Mouse (Mus musculus) kidney, postnatal 14 days (tissue): ENCODE results near the gene Gyg.
"Not testable (repeated sequence)": the region's sequence is repeated elsewhere in the genome, so short reads cannot be mapped to it uniquely, and the experiment has no call there.

Source experiments
- DNase-seq: peaks from one replicate; pipeline ENCODE4 v3.0.0; 2022; ENCODE audit warnings: mixed read lengths

Gene Gyg

DNA sequence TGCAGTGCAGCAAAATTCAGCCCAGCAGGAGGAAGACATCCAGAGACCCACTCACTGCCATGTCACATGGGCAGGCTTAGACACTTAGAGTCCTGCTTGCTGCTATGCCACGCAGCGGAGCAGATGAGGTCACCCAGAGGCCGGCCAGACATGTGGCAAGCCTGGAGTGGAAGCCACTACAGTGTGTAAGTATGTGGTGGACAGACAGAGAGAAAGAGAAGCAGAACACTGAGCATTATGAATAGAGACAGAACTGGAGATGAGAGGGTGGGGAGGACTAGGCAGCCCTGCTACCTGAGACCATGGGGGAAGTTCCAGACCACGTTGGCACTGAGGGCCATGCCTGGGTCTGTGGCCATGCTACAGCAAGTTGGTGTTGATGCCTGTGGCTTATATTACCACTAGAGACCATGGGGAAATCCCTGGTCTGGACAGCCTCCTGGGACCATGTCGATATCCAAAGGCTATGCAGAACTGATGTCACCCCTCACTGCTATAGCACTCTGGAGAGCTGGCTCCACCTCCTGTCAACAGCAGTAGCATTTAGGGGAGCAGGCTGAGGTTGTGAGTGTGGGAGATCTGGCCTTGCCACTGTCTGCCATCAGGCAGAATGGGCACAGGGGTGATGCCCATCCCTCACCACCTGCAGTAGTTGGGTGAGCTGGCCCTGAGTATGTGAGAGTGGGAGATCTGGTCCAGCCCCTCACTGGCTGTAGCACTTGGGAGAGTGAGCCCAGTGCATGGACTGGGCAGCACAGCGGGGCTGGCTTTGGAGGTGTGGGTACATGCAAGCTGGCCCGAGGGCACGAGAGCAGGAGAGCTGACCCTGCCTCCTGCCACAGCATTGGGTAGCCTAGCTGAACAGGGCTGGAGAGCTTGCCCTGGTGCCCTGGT lies 24.4 kb downstream of the Gyg start:
- no peak for DNase-seq

GRCm38 (mm10) chr3:20129491-20129890 lies 25.6 kb downstream of the Gyg start:
- DNase-seq = no peak

GRCm38 (mm10) chr3:20127047-20127595 lies 28.0 kb downstream of the Gyg start:
- no peak for DNase-seq

- no peak for DNase-seq
Observed at GRCm38 (mm10) chr3:20125604-20126003, 29.5 kb downstream of the Gyg start.

DNA sequence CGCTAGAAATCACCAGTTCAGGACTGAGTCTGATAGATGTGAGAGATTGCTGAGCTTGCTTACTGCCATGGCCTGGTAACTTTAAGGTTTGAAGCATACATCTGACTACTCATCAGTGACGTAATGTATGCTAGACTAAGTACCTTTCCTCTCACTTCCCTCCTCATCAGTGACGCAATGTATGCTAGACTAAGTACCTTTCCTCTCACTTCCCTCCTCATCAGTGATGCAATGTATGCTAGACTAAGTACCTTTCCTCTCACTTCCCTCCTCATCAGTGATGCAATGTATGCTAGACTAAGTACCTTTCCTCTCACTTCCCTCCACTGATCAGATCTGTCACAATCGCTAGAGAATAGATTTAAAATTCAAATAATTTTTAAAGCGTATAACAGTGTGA lies 33.5 kb downstream of the Gyg start:
- not testable (repeated sequence) for DNase-seq

DNA sequence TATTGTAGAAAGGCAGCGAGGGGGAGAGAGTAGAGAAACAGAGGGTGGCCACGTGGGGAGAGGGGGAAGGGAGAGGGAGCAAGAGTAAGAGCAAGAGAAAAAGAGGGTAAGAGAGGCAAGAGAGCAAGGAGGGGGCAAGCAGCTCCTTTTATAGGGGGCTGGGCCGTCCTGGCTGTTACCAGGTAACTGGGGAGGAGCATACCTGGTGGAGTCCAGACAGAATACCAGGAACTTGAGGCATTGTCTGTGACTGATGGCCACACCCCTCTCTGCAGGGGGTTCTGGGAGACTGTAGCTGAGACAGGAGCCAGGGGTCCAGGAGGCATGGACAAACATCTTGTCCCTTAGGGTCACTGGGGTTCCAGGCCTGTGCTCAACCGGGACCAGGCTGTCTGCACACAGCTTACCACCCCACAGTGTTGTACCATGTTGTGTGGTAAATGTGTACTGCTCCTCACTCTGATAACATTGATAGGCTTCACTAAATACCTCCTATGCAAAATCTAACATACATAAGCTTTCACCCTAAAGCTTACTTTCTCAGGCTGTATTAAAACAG lies 35.4 kb downstream of the Gyg start:
- no peak for DNase-seq

DNA sequence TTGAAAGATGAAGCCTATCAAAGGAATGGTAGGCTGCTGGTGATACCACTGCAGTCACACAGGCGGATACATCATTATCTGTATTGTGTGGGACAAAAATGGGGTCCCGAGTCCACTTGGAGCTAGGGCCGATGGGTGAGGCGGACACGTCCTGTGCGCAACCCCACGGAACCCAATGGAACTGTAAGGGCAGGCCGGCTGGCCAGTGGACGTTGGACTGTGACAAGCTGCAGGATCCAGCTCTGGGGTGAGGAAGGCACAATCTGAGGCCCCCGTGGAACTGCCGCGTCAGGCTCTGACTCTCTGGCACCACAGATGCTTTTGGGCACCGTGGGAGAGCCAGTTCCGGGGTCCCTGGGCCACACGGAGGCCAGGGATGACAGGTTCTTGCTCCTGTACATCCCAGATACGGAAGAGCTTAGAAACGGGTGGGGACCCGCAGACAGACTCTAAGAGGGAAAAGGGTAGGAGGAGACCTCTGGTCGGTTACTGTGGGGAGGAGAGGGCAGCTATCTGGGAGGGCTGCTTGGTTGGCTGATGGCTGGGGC lies 36.0 kb downstream of the Gyg start:
- no peak for DNase-seq

GRCm38 (mm10) chr3:20111913-20112312 lies 43.2 kb downstream of the Gyg start:
- DNase-seq = no peak

DNA sequence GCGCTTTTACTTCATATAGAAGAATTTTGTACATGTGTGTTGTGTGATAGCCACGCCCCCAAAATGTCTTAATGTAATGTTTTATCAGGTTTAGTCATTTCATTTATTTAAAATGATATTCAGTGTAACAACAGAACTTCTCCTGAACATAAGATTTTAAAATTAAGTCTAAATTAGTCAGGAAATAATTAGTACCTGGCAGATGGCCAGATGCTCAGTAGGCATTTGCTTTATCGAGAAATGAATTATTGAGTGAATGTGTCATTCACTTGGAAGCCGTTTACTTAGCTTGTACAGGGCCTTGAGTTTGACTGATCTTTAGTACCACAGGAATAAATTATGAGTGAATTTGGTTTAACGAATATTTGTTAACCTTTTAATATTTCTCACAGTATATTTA lies 46.2 kb downstream of the Gyg start:
- no peak for DNase-seq

GRCm38 (mm10) chr3:20104776-20105175 lies 50.3 kb downstream of the Gyg start:
- DNase-seq = no peak

DNA sequence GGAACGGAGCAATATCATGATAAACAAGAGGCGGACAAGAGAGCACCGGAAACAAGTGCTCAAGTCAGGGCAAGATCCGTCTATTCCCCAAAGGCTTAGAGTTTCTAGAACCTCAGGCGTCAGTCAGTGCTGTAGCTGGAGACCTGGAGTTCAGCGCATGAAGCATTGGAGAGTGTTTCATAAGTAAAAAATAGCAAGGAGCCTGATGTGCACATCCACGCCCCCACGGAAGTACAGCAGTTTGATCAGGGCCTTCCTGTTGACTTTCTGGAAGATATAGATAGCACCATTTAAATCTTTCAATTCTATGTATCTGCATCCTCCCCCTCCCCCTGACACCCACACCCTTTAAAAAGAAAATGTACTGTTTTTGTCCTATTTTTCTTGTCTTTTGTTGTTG lies 50.8 kb downstream of the Gyg start:
- DNase-seq = no peak

DNA sequence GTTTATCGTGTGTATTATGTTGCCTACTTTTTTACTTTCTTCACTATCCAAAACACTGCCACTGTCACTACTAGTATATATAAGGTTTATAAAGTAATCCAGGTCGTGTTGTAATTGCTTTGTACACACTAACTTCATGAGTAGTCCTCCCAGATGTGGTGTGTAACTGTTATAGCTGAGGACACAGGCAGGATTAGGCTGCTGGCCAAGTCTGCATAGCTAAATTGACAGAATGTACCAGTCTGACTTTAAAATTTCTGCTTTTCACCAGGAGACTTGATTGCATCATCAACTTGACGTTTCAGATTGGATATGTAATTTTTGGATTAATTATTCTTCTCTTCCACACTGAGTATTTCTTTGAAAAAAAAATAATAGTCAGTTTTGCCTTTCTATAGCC lies 51.3 kb downstream of the Gyg start:
- no peak for DNase-seq

DNA sequence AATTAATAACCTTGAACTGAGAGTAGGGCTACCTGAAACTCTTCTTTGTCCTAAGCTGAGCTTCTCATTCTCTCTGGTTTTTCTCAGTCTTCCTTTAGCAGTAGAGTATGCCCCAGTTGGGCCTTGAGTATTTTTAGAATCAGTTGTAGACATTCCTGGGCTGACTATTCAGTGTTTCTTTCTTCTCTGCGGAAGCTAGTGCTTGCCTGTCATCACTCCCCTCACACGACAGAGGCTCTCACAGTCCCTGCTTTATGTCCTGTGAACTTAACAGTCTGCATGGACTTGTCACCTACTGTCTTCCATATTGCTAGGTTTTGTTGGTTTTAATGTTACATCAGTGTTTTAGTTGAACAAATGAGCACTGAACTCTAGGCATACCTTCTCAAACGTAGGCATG lies 73.0 kb downstream of the Gyg start:
- DNase-seq = no peak

DNA sequence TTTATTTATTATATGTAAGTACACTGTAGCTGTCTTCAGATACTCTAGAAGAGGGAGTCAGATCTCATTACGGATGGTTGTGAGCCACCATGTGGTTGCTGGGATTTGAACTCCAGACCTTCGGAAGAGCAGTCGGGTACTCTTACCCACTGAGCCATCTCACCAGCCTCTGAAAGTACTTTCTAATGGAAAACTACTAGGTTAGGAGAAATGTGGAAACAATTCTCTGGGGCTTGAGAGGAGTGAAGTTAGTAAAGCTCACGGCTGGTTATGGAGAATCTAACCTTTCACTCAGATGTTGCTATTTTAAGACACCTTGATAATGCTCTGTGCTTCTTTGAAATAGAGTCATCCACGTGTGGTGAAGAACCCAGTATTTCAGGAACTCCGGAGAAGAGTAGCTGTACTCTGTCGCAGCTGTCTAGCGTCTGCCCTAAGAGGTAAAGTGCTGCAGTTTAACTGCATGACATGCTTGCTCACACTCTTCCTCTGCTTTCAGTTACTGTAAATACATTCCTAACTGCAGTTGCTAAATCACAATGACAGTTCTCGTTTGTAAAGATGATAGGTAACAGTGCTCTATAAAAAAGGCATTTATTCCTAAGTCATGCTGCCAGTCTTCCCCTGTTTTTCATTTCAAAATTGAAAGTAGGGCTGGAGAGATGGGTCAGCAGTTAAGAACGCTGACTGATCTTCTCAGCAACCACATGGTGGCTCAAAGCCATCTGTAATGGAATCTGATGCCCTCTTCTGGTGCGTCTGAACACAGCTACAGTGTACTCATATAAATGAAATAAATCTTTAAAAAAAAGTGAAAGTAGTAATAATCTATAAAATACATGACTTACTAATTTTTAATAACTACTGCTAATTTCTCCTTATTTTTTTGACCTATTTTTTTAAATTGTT lies 78.7 kb downstream of the Gyg start:
- DNase-seq = peak; percentile 11
